Mouse (Mus musculus) liver, embryonic 14 days (tissue): Measurements from ENCODE around the gene Enpp1. TPM values are rescaled to one million over a fixed set of nuclear protein-coding genes. Genes with fewer than 3 reads are reported as not detected.

ENCODE experiments used
- polyA plus RNA-seq: library from polyadenylated mRNA; depleted of rRNA; stranded (reverse); fragments of >200 nt; gene quantifications from 2 replicates; pipeline ENCODE4 v1.2.3, GENCODE M21; 2012; rRNA removed

Enpp1 gene
- 0.61 and 0.63 TPM in 2 replicates for polyA plus RNA-seq

DNA sequence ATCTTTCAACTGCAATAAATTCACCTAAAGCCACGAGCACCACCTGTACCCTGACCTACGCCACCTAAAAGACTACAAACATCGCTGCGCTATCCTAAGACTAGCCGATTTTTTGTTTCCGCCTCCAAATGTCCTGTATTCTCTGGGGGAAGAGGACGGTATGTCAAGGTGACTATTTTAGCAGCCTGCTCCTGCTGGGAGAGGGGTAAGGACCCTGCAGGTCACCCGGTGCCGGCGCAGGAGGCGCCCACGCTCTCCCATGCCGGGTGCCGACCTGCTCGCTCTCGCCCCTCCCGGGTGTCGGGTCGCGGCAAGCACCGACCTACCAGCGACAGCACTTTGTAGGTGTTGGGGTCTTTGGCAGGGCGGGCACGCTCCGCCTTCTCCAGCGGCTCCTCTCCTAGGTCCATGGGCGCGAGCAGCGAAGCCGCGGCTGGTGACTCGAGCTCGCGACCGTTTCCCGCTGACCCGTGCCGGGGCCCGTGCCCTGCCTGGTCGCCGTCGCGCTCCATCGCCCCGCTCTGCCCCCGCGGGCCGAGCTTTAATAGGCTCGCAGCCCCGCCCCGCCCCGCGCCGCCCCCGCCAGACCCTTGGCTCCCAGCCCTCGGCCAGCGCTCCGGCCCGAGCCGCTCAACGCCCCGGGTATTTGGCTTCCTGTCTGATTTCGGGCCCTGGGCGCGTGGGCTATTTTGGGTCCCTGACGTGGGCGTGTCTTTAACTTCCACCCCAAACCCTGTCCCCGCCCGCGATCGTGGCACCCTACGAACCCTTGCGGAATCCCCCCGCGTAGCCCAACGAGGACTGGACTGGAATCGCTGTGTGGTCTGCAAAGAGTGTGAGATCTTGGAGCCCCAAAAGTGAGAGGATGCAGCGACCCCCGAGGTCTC is at the start of gene Enpp1:
Gene Enpp1, minus strand, starts transcription at position 680 of the 887 bp plus-strand sequence.

DNA sequence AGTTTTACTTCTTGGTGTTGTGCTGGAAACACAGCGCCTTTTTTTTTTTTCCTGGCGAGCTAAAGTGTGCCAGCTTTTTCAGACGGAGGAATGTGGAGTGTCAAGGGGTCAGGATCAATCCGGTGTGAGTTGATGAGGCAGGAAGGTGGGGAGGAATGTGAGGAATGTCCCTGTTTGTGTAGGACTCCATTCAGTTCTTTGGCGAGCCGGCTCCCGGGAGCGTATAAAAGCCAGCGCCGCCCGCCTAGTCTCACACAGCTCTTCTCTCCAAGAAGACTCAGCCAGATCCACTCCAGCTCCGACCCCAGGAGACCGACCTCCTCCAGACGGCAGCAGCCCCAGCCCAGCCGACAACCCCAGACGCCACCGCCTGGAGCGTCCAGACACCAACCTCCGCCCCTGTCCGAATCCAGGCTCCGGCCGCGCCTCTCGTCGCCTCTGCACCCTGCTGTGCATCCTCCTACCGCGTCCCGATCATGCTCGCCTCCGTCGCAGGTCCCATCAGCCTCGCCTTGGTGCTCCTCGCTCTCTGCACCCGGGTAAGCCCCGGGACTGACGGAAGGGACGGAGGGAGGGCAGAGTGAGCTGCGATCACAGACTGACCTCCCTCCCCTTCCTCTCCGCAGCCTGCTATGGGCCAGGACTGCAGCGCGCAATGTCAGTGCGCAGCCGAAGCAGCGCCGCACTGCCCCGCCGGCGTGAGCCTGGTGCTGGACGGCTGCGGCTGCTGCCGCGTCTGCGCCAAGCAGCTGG is 116.5 kb downstream of the Enpp1 start, which contains the start of gene Ccn2:
Gene Ccn2, plus strand, starts transcription at position 193 of the 753 bp plus-strand sequence.

Other genes with a start within 250 kb of the Enpp1 start
- 1.6 and 1.9 TPM in 2 replicates for gene Ccn2, start 116.7 kb downstream of the Enpp1 start, polyA plus RNA-seq
- 2.2 and 2.3 TPM in 2 replicates for gene Enpp3, start 130.7 kb upstream of the Enpp1 start, polyA plus RNA-seq
- gene Med23, start 157.8 kb upstream of the Enpp1 start, polyA plus RNA-seq, result 6.7 and 7.7 TPM in 2 replicates
- gene Arg1, start 215.3 kb upstream of the Enpp1 start, polyA plus RNA-seq, result 8.3 and 8.6 TPM in 2 replicates